Mouse (Mus musculus) CD4-positive helper T cell, adult 2 months (primary cell): ENCODE results near the gene Llgl2.

Experiments used
- DNase-seq: peaks from one replicate; pipeline ENCODE4 v3.0.0-alpha.2; 2012; ENCODE audit warnings: low read depth, missing footprints, low spot score

Llgl2 gene

GRCm38 (mm10) chr11:115903384-115904230 is 79.8 kb downstream of the Llgl2 start:
- DNase-seq, result no peak

- no peak for DNase-seq
Observed at GRCm38 (mm10) chr11:115904231-115904955, 80.5 kb downstream of the Llgl2 start.
